Mouse (Mus musculus) embryo, embryonic 9.5 days (tissue): Measurements from ENCODE around the gene Rnasek.

Source experiments
- DNase-seq: peaks from one replicate; pipeline ENCODE4 v3.0.0-alpha.2; 2017; ENCODE audit errors: extremely low spot score

Rnasek gene

GRCm38 (mm10) chr11:70239541-70240279 lies at the start of gene Rnasek, which contains the start of gene Gm21988:
TSS of gene Rnasek (minus strand) at chr11:70239842.
TSS of gene Gm21988 (minus strand) at chr11:70239830.
- DNase-seq: peak; percentile 87

DNA sequence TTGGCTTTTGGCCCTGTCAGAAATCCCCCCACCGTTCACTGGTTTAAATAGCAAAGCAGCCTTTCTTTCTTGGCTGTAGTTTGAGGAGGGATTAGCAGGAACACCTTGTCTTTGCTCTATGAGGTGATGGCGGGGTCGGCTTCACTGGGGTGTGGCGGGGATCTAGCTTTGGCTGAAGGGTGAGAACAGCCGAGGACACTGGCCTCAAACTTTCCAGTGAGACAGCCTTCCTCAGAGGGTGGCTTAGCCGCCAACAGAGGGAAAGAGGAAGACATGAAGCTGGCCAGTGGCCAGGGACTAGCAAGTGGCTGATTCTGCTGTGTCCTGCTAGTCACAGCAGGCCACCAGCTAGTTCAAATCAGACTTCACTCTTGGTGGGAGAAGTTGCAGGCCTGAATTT lies 49.6 kb upstream of the Rnasek start:
- DNase-seq: no peak

DNA sequence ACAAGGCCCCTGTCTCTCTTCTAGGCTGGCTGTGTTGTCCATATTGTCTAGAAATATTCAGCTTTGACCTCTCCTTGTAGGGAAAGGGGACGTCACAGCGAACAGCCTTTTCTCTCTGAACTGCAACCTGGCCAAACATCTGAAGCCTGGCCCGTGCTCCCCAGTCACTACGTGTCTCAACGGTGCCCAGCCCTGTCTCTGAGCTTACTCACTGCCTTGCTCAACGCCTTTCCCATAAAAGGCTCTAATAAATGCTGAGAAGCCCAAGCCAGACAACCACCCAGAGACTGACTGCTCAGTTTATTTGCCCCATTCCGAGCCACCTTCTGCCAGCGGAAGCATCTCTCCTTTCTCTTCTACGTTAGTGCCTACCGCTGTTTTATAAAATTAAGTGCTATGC lies 48.5 kb upstream of the Rnasek start:
- DNase-seq: no peak

DNA sequence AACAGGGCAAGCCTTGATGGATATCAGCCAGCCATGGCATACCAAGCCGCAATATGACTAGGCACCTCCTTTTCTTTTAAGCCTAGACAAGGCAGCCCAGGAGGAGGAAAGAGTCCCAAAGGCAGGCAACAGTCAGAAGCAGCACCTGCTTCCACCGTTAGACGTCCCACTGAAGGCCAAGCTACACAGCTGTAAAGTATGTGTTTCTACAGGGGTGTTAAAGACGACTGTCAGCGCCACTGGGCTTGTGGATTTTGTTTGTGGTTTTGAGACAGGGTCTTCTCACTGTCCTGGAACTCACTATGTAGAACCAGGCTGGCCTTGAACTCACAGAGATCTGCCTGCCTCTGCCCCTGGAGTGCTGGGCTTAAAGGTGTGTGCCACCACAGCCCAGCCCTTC lies 46.0 kb upstream of the Rnasek start:
- DNase-seq: no peak

- DNase-seq: no peak
These were observed 45.1 kb upstream of the Rnasek start for GRCm38 (mm10) chr11:70284757-70285156.

GRCm38 (mm10) chr11:70283666-70284065 lies 44.0 kb upstream of the Rnasek start:
- DNase-seq: no peak

GRCm38 (mm10) chr11:70280441-70280840 lies 40.8 kb upstream of the Rnasek start:
- no peak for DNase-seq

DNA sequence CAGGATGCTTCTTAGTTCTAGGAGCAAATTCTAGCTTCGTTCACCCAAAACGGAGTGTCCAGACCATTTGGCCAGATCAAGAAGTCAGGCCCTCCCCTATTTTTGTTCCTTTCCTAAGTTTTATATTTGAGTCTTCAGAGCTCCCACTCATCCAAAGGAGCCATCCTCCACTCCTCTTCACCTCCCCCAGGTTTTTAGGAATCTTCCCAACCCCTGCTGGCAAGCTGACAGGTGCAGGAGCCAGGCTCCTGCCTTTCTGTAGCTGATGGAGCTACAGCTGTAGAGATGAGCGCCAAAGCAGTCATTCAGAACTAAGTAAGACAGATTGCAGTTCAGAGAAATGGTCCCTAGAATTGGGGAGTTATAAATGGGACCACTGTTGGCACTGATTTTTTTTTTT lies 39.3 kb upstream of the Rnasek start:
- no peak for DNase-seq

DNA sequence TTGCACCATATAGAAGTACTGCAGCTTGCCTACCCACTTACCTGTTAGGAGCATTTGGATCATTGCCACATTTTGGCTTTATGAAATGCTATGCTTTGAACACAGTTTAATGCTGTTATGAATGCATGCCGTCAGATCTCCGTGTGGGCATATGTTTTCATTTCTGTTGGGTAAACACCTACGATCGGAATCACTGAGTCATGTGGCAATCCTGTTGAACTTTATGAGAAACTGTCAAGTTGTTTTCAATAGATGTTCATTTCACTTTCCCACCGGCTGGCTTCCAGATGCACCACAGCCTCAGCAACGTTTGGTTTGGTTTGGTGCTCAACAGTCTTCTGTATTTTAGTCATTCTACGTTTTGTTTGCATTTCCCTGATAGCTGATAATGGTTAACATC lies 32.0 kb upstream of the Rnasek start:
- no peak for DNase-seq

DNA sequence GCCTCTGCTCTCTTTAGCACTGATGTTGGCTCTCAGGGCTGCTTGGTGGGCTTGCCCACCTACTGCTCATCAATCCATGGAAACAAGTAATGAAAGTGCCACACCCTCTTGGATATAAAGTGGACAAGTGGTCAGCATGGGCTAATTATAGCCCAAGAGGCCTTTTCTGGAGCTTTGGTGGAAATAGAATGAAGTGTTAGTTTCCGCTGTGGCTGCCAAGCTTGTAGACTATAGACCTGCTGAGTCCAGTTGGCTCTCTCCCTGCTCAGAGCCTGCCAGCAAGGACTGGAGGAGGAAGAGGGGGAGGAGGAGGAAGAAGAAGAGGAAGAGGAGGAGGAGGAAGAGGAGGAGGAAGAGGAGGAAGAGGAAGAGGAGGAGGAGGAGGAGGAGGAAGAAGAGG lies 26.8 kb upstream of the Rnasek start:
- no peak for DNase-seq

GRCm38 (mm10) chr11:70265819-70266218 lies 26.2 kb upstream of the Rnasek start:
- DNase-seq: no peak

DNA sequence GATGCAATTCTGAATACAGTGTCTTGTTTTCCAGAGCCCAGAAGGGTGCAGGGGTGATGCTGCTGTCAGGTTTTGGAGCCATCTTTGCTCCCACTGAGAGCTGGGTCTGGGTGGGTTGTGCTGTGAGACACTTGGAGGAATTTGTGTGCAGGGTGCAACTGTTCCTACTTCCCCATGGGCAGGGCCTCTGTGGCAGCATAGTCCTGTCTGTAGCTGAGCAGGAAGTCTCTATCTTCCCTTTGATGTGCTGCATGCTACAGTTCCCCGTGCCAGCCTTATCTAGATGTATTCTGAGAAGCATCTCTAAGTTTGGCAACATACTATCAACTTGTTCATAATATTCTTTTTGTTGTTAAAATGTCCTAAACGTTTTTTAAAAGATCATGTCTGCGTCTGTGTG lies 25.6 kb upstream of the Rnasek start:
- no peak for DNase-seq

DNA sequence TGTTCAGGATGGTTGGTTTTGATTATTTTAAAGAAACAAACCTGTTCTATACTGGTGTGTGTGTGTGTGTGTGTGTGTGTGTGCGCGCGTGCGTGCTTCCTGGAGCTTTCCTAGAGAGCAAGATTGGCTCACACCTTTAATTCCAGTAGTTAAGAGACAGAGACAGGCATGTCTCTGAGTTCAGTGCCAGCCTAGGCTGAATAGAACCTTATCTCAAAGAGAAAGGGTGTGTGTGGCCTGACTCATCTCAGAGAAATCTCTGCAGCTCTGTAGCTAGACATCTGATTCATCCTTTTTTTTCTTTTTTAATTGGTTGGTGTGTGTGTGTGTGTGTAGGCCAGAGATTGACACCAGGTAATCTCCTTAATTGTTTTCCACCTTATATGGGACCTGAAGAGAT lies 19.4 kb upstream of the Rnasek start:
- DNase-seq: no peak

GRCm38 (mm10) chr11:70254931-70255531 lies 15.4 kb upstream of the Rnasek start, which contains the start of gene Alox12:
TSS of gene Alox12 (minus strand) at chr11:70255353.
- DNase-seq: peak; percentile 68

- no peak for DNase-seq
These were observed 14.7 kb upstream of the Rnasek start for GRCm38 (mm10) chr11:70254337-70254736.

GRCm38 (mm10) chr11:70251853-70252252 lies 12.2 kb upstream of the Rnasek start:
- DNase-seq: no peak

- no peak for DNase-seq
These were observed 10.5 kb upstream of the Rnasek start for GRCm38 (mm10) chr11:70250150-70250549.

- peak; percentile 64 for DNase-seq
These were observed 7.6 kb upstream of the Rnasek start for GRCm38 (mm10) chr11:70247136-70247845.

DNA sequence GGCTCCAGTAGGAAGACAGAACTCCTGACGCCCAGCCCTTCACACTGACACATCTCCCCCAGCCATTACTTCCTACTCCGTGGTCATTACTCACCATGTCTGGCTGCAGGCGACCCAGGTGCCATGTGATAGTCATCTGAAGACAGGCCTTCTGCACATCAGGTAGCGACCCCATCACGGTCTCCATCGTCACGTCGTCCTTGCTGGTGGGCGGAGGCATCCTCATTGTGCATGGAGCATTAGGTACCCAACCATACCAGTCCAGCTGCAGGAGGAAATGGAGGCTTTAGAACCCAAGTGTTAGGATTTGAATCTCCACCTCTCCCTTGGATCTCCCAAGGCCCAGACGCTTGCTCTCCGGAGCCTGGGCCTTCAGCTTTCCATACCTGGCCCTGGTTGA lies 2.9 kb upstream of the Rnasek start:
- no peak for DNase-seq

DNA sequence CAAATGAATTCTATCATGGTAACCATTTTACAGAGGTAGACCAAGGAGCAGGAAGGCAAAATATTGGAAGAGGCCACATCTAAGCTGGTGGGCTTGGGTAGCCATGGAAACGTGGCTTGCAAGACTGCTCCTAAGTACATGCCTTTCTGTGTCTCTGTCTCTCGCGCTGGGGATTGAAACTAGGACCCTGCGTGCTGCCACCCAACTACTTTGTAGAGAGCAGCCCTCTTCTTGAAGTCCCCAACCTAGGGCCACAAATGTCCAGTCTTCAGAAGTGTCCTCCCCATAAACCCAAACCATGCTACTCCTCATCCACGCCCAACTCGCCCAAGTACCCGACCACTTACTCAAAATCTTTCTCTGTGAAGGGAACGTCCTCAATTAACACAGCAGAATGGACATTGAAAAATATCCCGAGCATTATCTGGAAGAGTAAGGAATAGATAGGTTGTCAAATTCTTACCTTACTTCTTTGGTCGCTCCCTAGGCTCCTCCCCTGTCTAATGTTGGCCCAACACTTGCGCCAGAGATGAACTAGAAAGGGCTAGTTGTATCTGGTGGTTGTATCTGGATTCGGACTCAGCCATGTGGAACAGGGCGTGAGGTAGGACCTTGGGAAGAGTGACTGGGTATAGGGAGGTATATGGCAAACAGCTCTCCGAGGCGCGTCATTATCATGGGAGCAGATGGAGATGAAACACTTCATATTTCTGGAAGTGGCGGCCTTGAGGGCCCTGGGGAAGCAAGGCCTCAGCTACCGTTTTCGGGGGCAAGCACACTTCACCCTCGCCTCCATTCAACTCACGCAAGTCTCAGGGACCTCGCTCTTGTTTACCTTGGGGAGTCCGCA lies 826 bp downstream of the Rnasek start:
- no peak for DNase-seq

DNA sequence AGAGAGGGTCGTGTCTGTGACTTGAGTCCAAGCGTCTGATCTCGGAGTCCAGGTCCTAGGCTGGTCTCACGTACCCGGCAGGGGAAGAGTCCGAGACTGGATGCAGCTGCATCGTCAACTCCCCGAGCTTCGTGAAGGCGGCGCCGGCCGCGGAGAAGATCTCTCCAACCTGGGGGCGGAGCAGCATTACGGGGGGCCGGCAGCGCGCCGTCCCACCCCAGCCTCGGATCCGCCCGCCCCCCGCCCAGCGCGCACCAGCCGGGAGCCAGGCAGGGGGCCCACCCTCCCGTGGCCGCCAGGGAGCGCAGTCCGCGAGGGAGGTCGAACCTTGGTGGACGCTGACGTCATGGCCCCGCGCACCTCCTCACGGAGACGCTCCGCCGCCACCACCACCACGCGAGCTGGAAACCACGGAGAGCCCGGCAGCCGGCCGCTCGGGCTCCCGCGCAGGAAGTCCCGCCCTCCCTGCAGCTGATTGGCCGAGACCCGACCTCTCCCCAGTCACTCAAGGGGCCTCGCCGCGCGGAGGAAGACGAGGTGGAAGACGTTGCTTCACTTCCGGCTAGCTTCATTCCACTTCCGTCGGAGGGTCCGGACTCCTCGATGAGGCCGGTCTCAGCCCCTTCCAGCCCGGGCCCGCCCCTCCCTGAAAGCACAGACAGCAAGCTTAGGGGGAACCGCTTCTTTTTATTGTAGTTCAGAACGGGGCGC lies 2.0 kb downstream of the Rnasek start, which contains the start of gene 0610010K14Rik:
Gene 0610010K14Rik (minus strand): TSS at position 458 of the 711 bp plus-strand sequence.
- DNase-seq: peak; percentile 96
